Mouse (Mus musculus): ENCODE data around the gene Cabp1. TPM values are rescaled to one million over a fixed set of nuclear protein-coding genes. Genes with fewer than 3 reads are reported as not detected.

Gene Cabp1
- polyA plus RNA-seq, 1 experiment from 2014 or later, result 2.6 TPM

- Histone ChIP-seq H3K9ac (peak overlapping the region; percentile 94), H3K4me1 (ENCODE audit: insufficient read depth) (peaks cover 32% of the 10 kb centered on the region), H3K36me3 (ENCODE audit: insufficient read depth) (peaks cover 15% of the 10 kb centered on the region), H3K9me3 (ENCODE audit: low read depth, low read length) (no peaks in the 10 kb centered on the region), H3K4me3 (ENCODE audit: low read depth, low read length) (peak overlapping the region; percentile 100), H3K27ac (ENCODE audit: low read depth) (peak overlapping the region; percentile 90), H3K4me2 (peak overlapping the region; percentile 80), H3K27me3 (ENCODE audit: insufficient read depth, low read length) (no peaks in the 10 kb centered on the region)
- peak; percentile 53 for DNase-seq
- under 1% methylated on average over 26 of the region's 26 CpGs for WGBS
- TF ChIP-seq CTCF (IDR thresholded peaks at IDR 0.05; ENCODE audit: low read depth), result no peak
- ATAC-seq (ENCODE audit: insufficient read depth), result no peak
These were observed 37.1 kb downstream of the Cabp1 start for GRCm38 (mm10) chr5:115156933-115157589.

GRCm38 (mm10) chr5:115156401-115156800, 37.8 kb downstream of the Cabp1 start:
- DNase-seq (no peak), ATAC-seq (ENCODE audit: insufficient read depth) (no peak)
- peaks cover 19% of the 10 kb centered on the region for H3K36me3 ChIP-seq (ENCODE audit: insufficient read depth)
- no peaks in the 10 kb centered on the region for H3K9me3 ChIP-seq (ENCODE audit: low read depth, low read length)
- no peak for TF ChIP-seq CTCF (IDR thresholded peaks at IDR 0.05; ENCODE audit: low read depth)
- peak overlapping the region; percentile 94 for H3K9ac ChIP-seq
- 46% methylated on average over 7 of the region's 7 CpGs for WGBS
- H3K4me1 ChIP-seq (ENCODE audit: insufficient read depth), result peaks cover 31% of the 10 kb centered on the region
- H3K27ac ChIP-seq (ENCODE audit: low read depth), result peak overlapping the region; percentile 9; the same call in 1 of the 2 replicates
- H3K4me2 ChIP-seq, result peak overlapping the region; percentile 80
- H3K27me3 ChIP-seq (ENCODE audit: insufficient read depth, low read length), result no peaks in the 10 kb centered on the region
- peak overlapping the region; percentile 100 for H3K4me3 ChIP-seq (ENCODE audit: low read depth, low read length)

GRCm38 (mm10) chr5:115155831-115156230, 38.4 kb downstream of the Cabp1 start:
- DNase-seq (peak; percentile 22), ATAC-seq (ENCODE audit: insufficient read depth) (no peak)
- Histone ChIP-seq H3K36me3 (ENCODE audit: insufficient read depth) (peaks cover 25% of the 10 kb centered on the region), H3K4me1 (ENCODE audit: insufficient read depth) (peaks cover 29% of the 10 kb centered on the region), H3K4me3 (ENCODE audit: low read depth, low read length) (peak overlapping the region; percentile 100), H3K4me2 (peak overlapping the region; percentile 80), H3K27ac (ENCODE audit: low read depth) (no peak overlapping the region), H3K9me3 (ENCODE audit: low read depth, low read length) (no peaks in the 10 kb centered on the region), H3K27me3 (ENCODE audit: insufficient read depth, low read length) (no peaks in the 10 kb centered on the region), H3K9ac (peak overlapping the region; percentile 94)
- no peak for TF ChIP-seq CTCF (IDR thresholded peaks at IDR 0.05; ENCODE audit: low read depth)
- WGBS, result 39% methylated on average over 5 of the region's 5 CpGs

- Histone ChIP-seq H3K27ac (ENCODE audit: low read depth) (no peak overlapping the region), H3K4me2 (peak overlapping the region; percentile 80), H3K9me3 (ENCODE audit: low read depth, low read length) (no peaks in the 10 kb centered on the region), H3K4me3 (ENCODE audit: low read depth, low read length) (peak overlapping the region; percentile 100), H3K4me1 (ENCODE audit: insufficient read depth) (peaks cover 29% of the 10 kb centered on the region), H3K9ac (peak overlapping the region; percentile 94; the same call in 1 of the 2 replicates), H3K36me3 (ENCODE audit: insufficient read depth) (peaks cover 31% of the 10 kb centered on the region), H3K27me3 (ENCODE audit: insufficient read depth, low read length) (no peaks in the 10 kb centered on the region)
- no peak for TF ChIP-seq CTCF (IDR thresholded peaks at IDR 0.05; ENCODE audit: low read depth)
- DNase-seq (no peak), ATAC-seq (ENCODE audit: insufficient read depth) (no peak)
- 64% methylated on average over 13 of the region's 13 CpGs for WGBS
These were observed 39.0 kb downstream of the Cabp1 start for GRCm38 (mm10) chr5:115155156-115155631.

GRCm38 (mm10) chr5:115152132-115152956, 41.8 kb downstream of the Cabp1 start:
- Histone ChIP-seq H3K4me3 (ENCODE audit: low read depth, low read length) (no peak overlapping the region), H3K36me3 (ENCODE audit: insufficient read depth) (peaks cover 59% of the 10 kb centered on the region), H3K4me1 (ENCODE audit: insufficient read depth) (peaks cover 29% of the 10 kb centered on the region), H3K27me3 (ENCODE audit: insufficient read depth, low read length) (no peaks in the 10 kb centered on the region), H3K4me2 (peak overlapping the region; percentile 16; the same call in 1 of the 2 replicates), H3K9ac (no peak overlapping the region), H3K27ac (ENCODE audit: low read depth) (no peak overlapping the region; the same call in 1 of the 2 replicates), H3K9me3 (ENCODE audit: low read depth, low read length) (no peaks in the 10 kb centered on the region)
- WGBS, result 14% methylated on average over 8 of the region's 8 CpGs
- TF ChIP-seq CTCF (IDR thresholded peaks at IDR 0.05; ENCODE audit: low read depth), result no peak
- ATAC-seq (ENCODE audit: insufficient read depth), result no peak
- DNase-seq, result no peak

GRCm38 (mm10) chr5:115151457-115151856, 42.7 kb downstream of the Cabp1 start:
- DNase-seq, result no peak
- peaks cover 24% of the 10 kb centered on the region for H3K4me1 ChIP-seq (ENCODE audit: insufficient read depth)
- no peaks in the 10 kb centered on the region for H3K27me3 ChIP-seq (ENCODE audit: insufficient read depth, low read length)
- no peak overlapping the region for H3K4me2 ChIP-seq
- no peaks in the 10 kb centered on the region for H3K9me3 ChIP-seq (ENCODE audit: low read depth, low read length)
- H3K36me3 ChIP-seq (ENCODE audit: insufficient read depth), result peaks cover 68% of the 10 kb centered on the region
- 74% methylated on average over 13 of the region's 13 CpGs for WGBS
- H3K27ac ChIP-seq (ENCODE audit: low read depth), result no peak overlapping the region
- TF ChIP-seq CTCF (IDR thresholded peaks at IDR 0.05; ENCODE audit: low read depth), result no peak
- no peak for ATAC-seq (ENCODE audit: insufficient read depth)
- H3K4me3 ChIP-seq (ENCODE audit: low read depth, low read length), result no peak overlapping the region
- H3K9ac ChIP-seq, result no peak overlapping the region

GRCm38 (mm10) chr5:115150991-115151390, 43.2 kb downstream of the Cabp1 start:
- TF ChIP-seq CTCF (IDR thresholded peaks at IDR 0.05; ENCODE audit: low read depth), result no peak
- Histone ChIP-seq H3K27ac (ENCODE audit: low read depth) (no peak overlapping the region), H3K4me3 (ENCODE audit: low read depth, low read length) (no peak overlapping the region), H3K4me2 (no peak overlapping the region), H3K4me1 (ENCODE audit: insufficient read depth) (peaks cover 19% of the 10 kb centered on the region), H3K9me3 (ENCODE audit: low read depth, low read length) (no peaks in the 10 kb centered on the region), H3K36me3 (ENCODE audit: insufficient read depth) (peaks cover 72% of the 10 kb centered on the region), H3K9ac (no peak overlapping the region), H3K27me3 (ENCODE audit: insufficient read depth, low read length) (no peaks in the 10 kb centered on the region)
- 79% methylated on average over 5 of the region's 5 CpGs for WGBS
- ATAC-seq (ENCODE audit: insufficient read depth), result no peak
- no peak for DNase-seq
